Mouse (Mus musculus): ENCODE data around the gene Pkn1. TPM values are rescaled to one million over a fixed set of nuclear protein-coding genes. Genes with fewer than 3 reads are reported as not detected.

Pkn1 gene
- total and polyA plus RNA-seq, 3 experiments, result 33.5 to 73.2 (median 41.2) TPM

GRCm38 (mm10) chr8:83715031-83715690 is 16.2 kb upstream of the Pkn1 start, which contains the start of gene Ddx39 (continued):
- TF ChIP-seq USF2 (IDR thresholded peaks at IDR 0.05; ENCODE audit: borderline replicate concordance in 1 of 2, insufficient read depth in 1 of 2, low read depth in 1 of 2, low read length in 2 of 2), result peak; percentile 24 to 69; a peak in 3 of 4 replicates
- no peak for TF ChIP-seq MAFK (IDR thresholded peaks at IDR 0.05; ENCODE audit: borderline replicate concordance, low read depth, low read length)
- peak; percentile 88 for TF ChIP-seq NRF1 (IDR thresholded peaks at IDR 0.05; ENCODE audit: insufficient read depth, low read depth, low read length, poor library complexity, severe bottlenecking)
- peak; percentile 70; the same call in 1 of the 2 replicates for TF ChIP-seq MYC (IDR thresholded peaks at IDR 0.05; ENCODE audit: low read depth, low read length)
- TF ChIP-seq TCF12 (IDR thresholded peaks at IDR 0.05; ENCODE audit: low read depth, low read length), result peak; percentile 10; the same call in 1 of the 2 replicates
- TF ChIP-seq CTCF (IDR thresholded peaks at IDR 0.05 in 2 of 3, conservative IDR thresholded peaks at IDR 0.05 in 1 of 3; ENCODE audit: control insufficient read depth in 1 of 3, insufficient read depth in 1 of 3, low read depth in 2 of 3, low read length in 3 of 3, poor library complexity in 1 of 3, severe bottlenecking in 1 of 3), result no peak
- TF ChIP-seq USF1 (IDR thresholded peaks at IDR 0.05; ENCODE audit: low read depth, low read length), result peak; percentile 96
- TF ChIP-seq MYB (IDR thresholded peaks at IDR 0.05; ENCODE audit: low read depth, low read length), result peak; percentile 95
- TF ChIP-seq POLR2A (IDR thresholded peaks at IDR 0.05; ENCODE audit: control insufficient read depth in 1 of 2, insufficient read depth in 1 of 2, low read depth in 1 of 2, low read length in 2 of 2, poor library complexity in 1 of 2), result peak; percentile 88 to 98
- peak; percentile 76 for TF ChIP-seq MXI1 (IDR thresholded peaks at IDR 0.05; ENCODE audit: low read depth, low read length)
- no peak for TF ChIP-seq ZC3H11A (IDR thresholded peaks at IDR 0.05; ENCODE audit: low read depth, low read length)
- TF ChIP-seq NELFE (IDR thresholded peaks at IDR 0.05; ENCODE audit: low read depth, low read length), result peak; percentile 95
- no peak for TF ChIP-seq CHD1 (IDR thresholded peaks at IDR 0.05; ENCODE audit: low read depth, low read length)
- no peak for TF ChIP-seq KAT2A (conservative IDR thresholded peaks at IDR 0.05; ENCODE audit: low read depth, low read length)
- peak; percentile 81 for TF ChIP-seq HCFC1 (IDR thresholded peaks at IDR 0.05; ENCODE audit: low read depth, low read length)
- TF ChIP-seq SIN3A (IDR thresholded peaks at IDR 0.05; ENCODE audit: low read length), result peak; percentile 79
- TF ChIP-seq UBTF (IDR thresholded peaks at IDR 0.05; ENCODE audit: borderline replicate concordance, insufficient read depth, low read depth, low read length), result no peak
- peak; percentile 23; the same call in 1 of the 2 replicates for TF ChIP-seq GATA1 (IDR thresholded peaks at IDR 0.05; ENCODE audit: low read depth, low read length)
- TF ChIP-seq E2F4 (IDR thresholded peaks at IDR 0.05; ENCODE audit: borderline replicate concordance, low read depth, low read length), result no peak
- no peak for TF ChIP-seq ETS1 (IDR thresholded peaks at IDR 0.05; ENCODE audit: low read depth, low read length)

GRCm38 (mm10) chr8:83714676-83715030 is 15.7 kb upstream of the Pkn1 start:
- no peak for DNase-seq (ENCODE audit: low read depth, low spot score)
- H3K9ac ChIP-seq (ENCODE audit: control insufficient read depth, low read depth, low read length, poor library complexity, severe bottlenecking), result peak overlapping the region; percentile 49
- TF ChIP-seq ZMIZ1 (IDR thresholded peaks at IDR 0.05; ENCODE audit: low read depth, low read length) (peak; percentile 20; the same call in 1 of the 2 replicates), ZNF384 (IDR thresholded peaks at IDR 0.05; ENCODE audit: low read depth, low read length) (no peak), POLR2A (IDR thresholded peaks at IDR 0.05; ENCODE audit: control insufficient read depth in 1 of 2, insufficient read depth in 1 of 2, low read depth in 1 of 2, low read length in 2 of 2, poor library complexity in 1 of 2) (0 out of 4 replicates have a peak, but pooled peaks of 1 of the 2 experiments have one; percentile 4), RCOR1 (IDR thresholded peaks at IDR 0.05; ENCODE audit: low read depth, low read length) (0 out of 2 replicates have a peak, but pooled peaks have one; percentile 10)

More at GRCm38 (mm10) chr8:83714676-83715030, 15.7 kb upstream of the Pkn1 start:
- Histone ChIP-seq H3K27ac (ENCODE audit: control insufficient read depth, low read depth, low read length) (peak overlapping the region; percentile 44; the same call in 1 of the 2 replicates), H3K79me2 (ENCODE audit: control insufficient read depth, insufficient read depth, low read length, poor library complexity) (peaks cover 45% of the 10 kb centered on the region), H3K4me3 (ENCODE audit: control insufficient read depth in 1 of 2, insufficient read depth in 1 of 2, low read depth in 2 of 2, low read length in 2 of 2) (peak overlapping the region; percentile 29 to 31; a peak in 2 of 4 replicates), H3K4me1 (ENCODE audit: control insufficient read depth in 1 of 2, insufficient read depth in 2 of 2, low read length in 2 of 2) (peaks cover 7 to 12% of the 10 kb centered on the region in 2 experiments), H3K36me3 (ENCODE audit: control insufficient read depth in 1 of 2, insufficient read depth in 2 of 2, low read length in 2 of 2) (peaks cover 6 to 15% of the 10 kb centered on the region in 2 experiments), H3K9me3 (replicated peaks; ENCODE audit: insufficient read depth, low read length) (no peaks in the 10 kb centered on the region), H3K27me3 (ENCODE audit: control insufficient read depth in 1 of 2, insufficient read depth in 2 of 2, low read length in 2 of 2) (no peaks in the 10 kb centered on the region)
